Mouse (Mus musculus) frontal cortex, postnatal 14 days (tissue): ENCODE measurements around the gene Teddm3.
"Not testable (repeated sequence)": the region's sequence is repeated elsewhere in the genome, so short reads cannot be mapped to it uniquely, and the experiment has no call there.

Source experiments
- DNase-seq, 2 experiments: peaks; one replicate each; pipeline ENCODE4 v3.0.0; 2022; ENCODE audit warnings: low spot score in 2 of 2

Teddm3 gene

DNA sequence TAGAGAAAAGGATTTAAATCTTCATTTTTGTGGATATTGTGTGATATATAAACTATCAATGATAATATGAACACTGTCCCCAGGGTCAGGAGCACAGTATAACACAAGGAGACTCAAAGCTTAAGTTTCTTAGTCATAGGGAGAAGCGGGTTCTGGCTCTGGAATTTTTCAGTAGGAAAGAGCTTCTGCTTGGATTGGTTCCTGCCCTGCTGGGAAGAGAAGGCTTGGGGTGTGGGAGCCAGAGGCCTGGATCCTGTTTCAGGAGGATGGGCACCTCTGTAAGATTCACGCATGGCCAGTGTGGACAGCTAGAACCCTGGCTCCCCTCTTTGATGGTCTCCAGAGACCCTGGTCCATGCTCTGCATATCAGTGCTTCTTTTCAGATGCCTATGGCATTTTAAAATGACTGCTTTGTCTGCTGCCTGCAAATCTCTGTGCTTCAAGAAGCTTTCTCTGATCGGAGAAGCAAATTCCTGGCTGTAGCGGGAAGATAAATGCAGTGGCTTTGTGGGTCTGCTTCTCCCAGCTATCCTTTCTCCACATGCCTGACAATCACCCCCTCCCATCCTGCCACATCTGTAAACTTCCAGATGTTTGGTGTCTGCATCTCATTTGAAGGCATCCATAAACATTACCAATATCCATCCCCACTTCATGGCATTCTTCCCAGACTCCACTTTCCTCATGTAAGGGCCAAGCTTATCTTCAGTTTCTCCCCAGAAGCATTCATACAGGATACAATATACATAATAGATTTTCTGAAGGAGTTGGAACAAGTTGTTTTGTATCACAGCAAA, 2.0 kb downstream of the Teddm3 start:
- no peak for DNase-seq

DNA sequence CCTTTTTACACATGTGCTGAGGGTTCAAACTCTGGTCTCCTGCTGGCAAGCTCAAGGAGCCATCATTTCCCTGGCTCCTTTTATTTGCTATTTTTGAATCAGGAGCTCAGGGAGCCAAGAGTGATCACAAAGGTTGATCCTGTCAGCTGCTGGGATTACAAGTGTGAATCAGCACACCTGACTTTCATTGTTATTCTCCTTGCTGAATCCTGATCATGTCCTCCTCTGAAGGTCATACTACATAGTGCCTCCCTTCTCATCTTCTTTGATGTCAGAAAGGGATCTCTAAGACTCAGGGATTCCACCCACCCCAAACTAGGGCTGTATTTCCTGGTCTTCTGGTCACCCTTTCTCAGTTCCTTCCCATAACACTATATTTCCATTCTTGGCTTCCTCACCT, 3.9 kb downstream of the Teddm3 start:
- no peak for DNase-seq

DNA sequence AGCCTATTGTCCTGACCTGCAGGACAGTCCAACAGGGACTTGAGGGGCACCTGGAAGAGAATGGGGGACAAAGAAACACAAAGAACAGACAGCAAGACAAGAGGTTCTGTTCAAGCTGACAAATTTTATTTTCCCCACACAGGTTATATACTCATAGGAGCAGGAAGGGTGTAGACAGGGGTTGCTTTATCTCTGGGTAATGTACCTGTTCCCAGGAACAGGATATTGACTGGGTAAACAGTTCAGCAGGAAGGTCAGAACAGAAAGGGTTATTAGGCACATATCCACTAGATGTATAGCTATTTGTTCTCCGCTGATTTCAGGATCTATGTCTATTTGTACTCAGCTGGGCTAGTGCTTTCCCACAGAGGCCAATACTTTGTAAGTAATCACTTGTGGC, 5.3 kb downstream of the Teddm3 start:
- not testable (repeated sequence) for DNase-seq

DNA sequence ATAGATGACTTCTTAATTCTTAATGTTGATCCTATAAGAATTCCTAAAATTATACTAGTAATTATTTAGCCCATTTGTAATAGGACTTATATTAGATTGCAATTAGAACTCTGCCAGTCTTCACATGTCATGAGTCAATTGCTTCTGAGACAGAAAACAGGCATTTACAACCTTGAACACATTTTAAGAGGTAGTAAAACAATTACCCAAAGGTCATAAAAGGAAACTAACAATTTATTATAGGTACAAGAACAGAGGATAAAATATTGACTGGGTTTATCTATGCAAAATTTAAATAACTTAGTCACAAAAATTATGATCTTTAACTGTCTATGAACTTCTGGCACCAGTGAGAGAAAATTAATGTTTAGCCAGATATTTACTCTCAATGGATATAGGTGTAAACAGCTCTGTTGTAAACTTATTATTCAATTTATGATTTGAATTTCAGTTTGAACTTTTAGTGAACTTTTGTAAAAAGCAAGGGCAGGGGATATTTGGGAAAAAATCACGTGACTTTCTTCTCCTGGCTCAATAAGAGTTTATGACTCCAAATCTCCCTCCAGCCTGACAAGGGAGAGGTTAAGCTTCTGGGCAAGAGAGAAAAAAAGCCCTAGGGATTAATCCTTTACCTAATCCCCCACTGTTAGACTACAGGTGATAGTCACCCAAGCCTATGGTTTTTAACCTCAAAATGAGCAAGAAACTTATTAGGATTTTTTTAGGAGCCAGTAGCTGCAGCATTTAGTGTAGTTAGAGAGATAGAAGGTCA, 17.3 kb downstream of the Teddm3 start:
- no peak for DNase-seq

DNA sequence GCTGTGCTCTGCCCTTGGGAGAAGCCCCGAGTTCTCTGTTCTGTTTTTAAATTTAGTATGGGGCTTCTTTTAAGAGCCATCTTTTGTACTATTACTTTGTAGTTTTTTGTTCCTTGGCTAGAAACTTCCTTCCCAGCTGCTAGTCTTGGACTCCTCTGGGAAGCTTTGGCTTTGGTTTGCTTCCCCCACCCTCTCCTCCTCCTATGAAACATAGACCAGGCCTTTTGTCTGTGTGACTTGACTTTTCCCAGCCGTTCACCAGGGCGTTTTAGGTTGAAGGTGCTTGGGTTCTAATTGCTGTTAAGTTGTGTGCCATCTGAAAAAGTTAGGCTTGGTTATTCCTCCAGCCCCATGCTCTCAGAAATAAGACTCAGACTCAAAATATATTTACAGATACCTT, 26.1 kb downstream of the Teddm3 start:
- not testable (repeated sequence) for DNase-seq

DNA sequence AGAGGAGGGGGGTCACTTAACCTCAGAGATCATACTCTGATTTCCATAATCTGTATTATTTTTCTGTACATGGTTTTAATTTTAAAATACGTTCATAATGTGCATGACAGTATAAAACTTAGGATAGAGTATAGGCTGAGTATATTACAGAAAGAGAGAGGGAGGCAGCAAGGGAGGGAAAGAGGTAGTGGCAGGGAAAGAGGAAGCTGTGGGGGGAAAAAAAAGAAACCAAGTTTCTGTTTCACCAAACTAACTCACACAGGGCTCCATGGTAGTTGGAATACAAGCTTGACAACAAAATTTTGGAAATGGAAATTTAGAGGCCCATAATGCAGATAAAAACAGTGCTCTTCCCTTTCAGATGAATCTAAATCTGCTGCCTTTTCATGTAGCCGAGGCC, 31.0 kb downstream of the Teddm3 start:
- DNase-seq, result not testable (repeated sequence)

DNA sequence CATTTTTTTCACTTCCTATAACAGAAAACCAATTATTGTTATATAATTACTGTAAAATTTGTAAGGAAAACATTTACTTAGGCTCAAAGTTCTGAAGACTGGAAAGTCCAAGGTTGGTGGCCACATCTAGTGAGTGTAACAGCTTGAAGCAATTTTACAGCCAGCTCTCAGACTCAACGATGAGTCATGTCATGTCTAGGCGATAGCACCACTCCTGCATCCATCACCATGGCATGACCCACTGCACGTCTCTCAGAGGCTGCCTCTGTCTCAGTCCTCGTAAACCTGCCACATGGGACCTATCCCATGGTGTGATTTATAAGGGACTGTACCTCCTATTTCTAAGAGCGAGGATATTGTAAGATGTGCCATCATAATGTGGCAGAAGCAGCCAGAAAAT, 37.7 kb downstream of the Teddm3 start:
- DNase-seq, result no peak

DNA sequence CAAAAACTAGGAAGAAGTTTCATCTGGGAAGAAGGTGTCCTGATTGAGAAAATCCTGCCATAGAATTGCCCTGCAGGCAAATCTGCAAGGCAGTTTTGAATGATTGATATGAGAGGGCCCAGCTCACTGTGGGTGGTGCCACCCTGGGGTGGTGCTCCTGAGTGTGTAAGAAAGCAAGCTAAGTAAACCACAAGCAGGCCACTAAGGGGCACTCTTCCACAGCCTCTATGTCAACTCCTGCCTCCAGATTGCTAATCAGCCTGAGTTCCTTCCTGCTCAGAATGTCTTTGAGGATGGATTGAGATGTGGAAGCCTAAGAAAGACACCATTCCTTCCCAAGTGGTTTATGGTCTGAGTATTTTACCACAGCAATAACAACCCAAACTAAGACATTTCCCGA, 44.3 kb downstream of the Teddm3 start:
- DNase-seq, result no peak
